Mouse (Mus musculus): Measurements from ENCODE around the gene Zdhhc13.

Gene Zdhhc13

DNA sequence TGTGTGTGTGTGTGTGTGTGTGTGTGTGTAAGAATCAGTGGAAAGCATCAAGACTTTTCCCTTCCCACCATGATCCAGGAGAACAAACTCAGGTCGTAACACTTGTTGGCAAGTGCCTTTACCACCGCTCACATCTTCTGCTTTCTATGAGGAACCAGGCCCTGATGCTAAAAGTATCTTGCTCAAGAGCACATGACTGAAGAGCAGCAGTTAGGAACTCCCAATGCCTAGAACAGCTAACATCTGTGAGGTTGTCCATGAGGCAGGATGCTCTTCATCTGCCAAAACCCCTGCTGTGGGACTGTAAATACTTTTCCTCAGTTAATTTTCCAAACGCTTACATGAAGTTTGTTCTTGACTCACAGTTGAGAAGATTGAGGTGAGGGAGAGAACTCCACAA is 455 bp upstream of the Zdhhc13 start:
- no peak for DNase-seq

DNA sequence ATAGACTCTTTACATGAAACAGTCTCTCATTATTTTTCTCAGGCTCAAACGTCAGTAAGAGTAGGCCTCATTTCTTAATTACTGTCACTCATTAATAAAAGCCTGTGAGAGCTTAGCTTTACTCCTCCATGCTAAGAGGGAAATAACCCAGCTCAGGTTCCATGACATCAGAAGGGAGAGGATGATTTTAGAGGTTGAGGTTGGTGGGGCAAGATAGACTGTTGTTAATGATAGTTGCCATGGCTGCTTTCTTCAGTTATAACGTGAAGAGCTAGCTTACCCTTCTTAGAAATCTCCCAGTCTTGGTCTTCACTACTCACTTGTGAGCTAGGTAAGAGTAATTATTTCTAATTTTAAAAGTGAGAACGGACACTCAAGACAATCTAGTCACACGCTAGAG is 1.3 kb downstream of the Zdhhc13 start:
- DNase-seq: no peak

DNA sequence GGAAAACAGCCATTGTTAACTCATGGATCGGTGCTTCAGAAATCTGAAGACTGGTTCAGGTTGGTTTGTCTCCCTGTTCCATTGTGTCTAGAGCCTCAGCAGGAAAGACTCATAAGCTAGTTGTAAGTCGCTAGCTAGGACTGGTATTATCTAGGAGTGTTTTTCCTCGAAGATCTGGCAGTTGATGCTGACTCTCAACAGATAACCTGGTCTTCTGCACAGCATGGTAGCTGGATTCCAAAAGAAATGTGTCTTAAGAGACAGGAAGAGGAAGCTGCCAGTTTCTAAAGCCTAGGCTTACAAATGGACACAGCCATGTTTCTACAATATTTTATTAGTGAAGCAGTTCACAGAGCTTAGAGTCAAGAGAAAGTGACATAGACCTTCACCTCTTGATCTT is 2.6 kb downstream of the Zdhhc13 start:
- no peak for DNase-seq

- no peak for DNase-seq
Observed at GRCm38 (mm10) chr7:48795130-48795529, 6.3 kb downstream of the Zdhhc13 start.

DNA sequence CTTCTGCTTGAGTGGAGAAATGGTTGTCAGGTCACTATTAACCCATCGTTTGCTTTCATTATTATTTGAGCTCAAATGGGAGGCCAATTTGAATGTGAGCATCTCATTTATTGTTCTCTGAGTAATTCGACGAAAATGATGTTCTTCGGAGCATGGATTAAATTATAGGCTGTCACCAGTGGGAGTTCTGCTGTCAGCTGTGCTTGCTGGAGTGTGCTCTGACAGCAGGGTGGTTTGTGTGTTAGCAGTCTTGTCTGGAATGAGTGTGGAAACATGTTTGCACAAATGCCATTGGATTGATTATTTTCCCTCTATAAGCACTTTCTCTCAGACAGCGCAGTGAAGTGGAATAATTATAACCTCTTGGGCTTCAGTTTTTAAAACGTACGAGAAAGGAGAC is 14.6 kb downstream of the Zdhhc13 start:
- DNase-seq: no peak

DNA sequence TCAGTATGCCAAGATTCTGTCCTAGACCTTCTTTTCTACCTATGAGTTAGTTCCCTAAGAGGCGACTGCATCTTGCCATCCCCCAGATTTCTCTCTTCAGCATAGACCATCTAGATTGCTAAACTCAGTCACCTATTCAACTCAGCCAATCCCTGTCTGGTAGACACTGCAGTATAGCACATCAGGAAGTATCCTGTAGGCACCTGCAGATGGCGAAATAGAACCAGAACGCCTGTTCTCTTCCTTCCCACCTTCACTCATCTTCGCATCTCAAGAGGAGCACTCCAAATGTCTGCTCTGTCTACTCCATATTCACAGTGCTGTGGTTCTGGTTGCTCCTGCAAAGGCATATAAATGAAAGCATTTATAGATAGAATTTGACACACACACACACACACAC is 17.8 kb downstream of the Zdhhc13 start:
- no peak for DNase-seq

DNA sequence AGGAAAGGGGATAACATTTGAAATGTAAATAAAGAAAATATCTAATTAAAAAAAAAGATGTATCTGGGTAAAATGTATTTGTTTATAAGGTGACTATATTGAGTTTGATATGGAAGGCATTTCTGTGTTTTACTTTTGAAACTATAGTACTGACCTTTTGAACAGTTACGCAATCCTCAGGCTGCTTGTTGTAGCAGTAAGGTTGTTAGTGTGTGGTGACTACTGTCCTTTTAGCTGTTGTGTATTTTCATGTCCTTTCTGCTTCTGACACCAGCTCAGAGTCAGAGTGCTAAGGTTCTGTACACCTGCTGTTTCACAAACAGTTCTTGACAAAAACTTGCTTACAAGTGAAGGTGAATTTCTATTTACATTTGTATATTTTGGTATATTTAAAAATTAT is 21.8 kb downstream of the Zdhhc13 start:
- no peak for DNase-seq

GRCm38 (mm10) chr7:48812358-48812757 is 23.6 kb downstream of the Zdhhc13 start:
- DNase-seq: no peak

DNA sequence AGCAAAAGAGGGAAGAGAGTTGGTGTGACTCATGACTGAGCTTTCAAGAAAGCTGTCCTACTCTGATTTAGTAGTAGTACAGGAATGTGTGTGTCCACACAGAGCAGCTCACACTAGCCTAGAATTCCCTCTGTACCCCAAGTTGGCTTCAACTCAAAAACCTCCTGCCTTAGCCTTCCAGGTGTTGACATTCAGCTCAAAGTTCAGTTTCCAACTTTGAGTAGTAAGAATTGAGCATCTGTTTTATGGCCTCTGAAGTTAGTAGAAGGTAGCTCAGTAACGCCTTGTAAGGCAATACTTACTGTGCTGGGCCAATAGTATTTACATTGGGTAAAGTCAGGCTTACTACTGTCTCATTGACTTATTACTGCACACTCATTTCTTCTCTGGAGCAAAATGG is 24.8 kb downstream of the Zdhhc13 start:
- DNase-seq: no peak

- no peak for DNase-seq
Observed at GRCm38 (mm10) chr7:48821654-48822053, 32.9 kb downstream of the Zdhhc13 start.

DNA sequence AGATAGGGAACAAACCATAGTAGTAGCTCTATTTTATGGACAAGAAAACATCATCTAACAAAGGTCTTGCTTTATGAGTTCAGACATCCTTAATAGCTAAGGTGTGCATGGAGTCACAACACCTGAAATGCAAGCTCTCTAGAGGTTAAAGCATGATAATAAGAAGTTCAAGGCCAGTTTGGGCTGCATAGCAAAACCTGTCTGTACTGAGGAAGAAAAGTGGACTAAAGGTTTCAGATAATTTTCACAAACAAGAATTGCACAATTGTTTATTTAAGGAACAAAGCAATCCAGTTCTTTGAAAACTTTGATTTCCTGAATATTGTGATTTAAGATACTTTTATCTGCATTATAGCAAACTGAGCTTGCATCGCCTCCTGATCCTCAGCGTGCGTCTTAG is 34.8 kb downstream of the Zdhhc13 start:
- DNase-seq: no peak

GRCm38 (mm10) chr7:48824671-48825070 is 35.9 kb downstream of the Zdhhc13 start:
- no peak for DNase-seq

DNA sequence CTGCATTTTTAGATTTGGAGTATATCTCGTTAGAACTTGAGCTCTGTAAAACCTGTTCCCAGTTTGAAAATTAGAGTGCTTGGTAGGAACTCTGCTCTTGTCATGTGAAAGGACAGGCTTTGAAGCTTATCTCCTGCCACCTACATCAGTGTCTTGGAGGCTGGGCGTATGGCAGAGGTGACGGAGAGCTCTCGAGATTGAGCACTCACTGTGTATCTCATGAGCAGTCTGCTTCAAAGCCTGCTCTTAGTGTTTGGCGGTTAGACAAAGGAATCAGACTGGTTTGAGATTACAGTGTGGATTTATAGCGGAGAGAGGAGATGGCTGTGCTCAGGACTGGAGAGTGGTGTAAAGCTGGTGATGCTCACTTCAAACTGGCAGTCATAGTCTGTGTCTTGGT is 36.4 kb downstream of the Zdhhc13 start:
- DNase-seq: no peak

GRCm38 (mm10) chr7:48829177-48829910 is 40.5 kb downstream of the Zdhhc13 start:
- no peak for DNase-seq

DNA sequence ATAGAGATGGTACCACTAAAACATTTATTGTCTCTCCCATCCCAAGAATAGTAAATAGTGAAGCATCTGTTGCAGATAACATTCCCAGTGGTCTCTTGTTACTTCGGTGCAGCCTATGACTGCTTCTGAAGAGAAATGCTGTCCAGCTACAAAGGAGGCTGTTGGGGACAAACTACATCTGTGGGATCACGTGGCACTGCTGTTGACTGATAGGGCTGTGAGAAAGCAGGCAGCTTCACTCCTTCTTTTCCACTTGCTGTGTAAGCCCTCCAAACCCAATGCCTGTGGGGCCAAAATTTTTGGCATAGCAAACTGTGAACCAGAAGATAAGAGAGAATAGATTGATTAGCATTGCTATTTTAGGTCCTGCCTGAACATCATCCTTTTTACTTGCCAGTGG is 41.6 kb downstream of the Zdhhc13 start:
- DNase-seq: no peak

DNA sequence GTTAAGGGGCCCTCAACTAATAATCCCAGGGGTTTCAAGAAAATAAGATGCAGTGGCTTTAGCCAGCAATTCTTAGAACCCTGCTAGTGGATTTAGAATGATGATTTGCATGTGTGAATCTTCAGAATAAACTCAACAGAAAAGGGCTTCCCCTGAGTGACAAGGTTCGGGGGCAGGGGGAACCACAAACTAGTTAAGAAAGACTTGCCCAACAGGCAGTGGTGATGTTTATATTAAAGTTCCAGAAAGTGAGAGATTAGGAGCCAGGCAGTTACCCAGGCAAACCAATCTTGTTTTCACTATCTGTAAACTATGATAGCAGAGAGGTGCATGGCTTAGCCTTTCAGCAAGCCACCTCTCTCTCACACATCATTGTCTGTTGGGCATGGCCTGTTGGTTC is 43.9 kb downstream of the Zdhhc13 start:
- no peak for DNase-seq

DNA sequence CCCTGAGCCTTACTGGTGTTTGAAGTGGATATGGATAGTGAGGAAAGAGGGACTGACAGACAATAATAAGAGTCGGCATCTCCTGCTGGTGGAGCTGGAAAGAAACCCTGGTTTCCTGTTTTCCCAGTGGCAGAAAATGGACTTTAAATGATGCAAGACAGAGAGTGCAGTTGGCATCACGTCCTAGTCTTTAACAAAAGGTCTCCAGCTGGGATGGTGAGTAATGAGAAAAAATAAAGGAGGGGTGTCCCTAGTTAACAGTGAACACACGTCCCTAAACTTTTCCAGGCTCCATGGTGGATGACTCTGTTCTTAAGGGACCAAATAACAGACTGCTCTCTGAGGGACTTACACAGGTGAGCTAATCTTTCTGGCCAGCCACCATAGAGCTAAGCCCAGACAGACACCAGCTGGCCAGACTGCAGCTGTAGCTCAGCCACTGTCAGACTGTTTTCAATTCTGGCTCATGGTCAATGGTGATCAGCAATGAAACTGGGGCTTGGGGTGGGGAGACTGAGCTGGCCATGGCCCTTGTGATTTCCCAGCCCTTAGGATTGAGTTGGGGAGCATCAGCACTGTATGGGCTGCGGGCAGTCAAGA is 45.7 kb downstream of the Zdhhc13 start:
- DNase-seq: no peak

GRCm38 (mm10) chr7:48834989-48835626 is 46.3 kb downstream of the Zdhhc13 start:
- no peak for DNase-seq

DNA sequence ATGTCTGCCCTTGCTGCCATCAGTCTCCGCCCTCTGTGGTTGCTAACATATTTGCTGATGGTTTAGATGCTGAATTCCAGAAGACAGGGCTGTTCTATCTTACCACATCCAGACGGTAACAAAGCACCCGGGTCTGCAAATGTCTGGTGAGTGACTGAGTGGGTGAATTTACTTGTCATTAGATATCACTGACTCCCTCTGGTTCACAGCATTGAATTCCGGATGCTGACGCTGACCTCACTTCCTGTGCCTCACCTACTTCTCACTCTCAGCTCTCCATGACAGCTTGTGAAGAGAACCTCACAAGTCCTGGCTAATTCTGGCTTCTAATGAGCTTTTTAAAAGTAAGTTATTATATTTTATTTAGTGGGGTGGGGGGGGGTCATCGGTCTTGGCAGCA is 48.1 kb downstream of the Zdhhc13 start:
- DNase-seq: no peak

DNA sequence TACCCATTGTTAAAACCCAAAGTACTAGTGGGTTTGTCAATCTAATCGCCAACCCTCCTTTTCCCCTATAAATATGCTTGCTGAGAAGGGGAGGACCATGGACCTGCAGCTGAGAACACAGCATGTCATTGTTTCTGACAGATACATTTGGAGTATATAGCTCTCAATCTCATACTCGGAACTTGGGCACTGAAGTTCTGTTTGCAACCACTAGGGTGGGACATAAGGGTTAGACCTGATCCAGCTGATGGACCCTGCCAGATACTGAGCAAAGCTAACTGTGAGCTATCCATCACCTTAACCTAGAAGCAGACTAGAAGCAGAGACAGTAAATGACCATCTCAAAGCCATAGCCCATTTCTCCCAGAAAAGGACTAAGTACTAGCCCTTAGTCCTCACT is 49.6 kb downstream of the Zdhhc13 start:
- DNase-seq: no peak

GRCm38 (mm10) chr7:48840545-48840944 is 51.7 kb downstream of the Zdhhc13 start:
- no peak for DNase-seq

GRCm38 (mm10) chr7:48841538-48841937 is 52.7 kb downstream of the Zdhhc13 start:
- no peak for DNase-seq

DNA sequence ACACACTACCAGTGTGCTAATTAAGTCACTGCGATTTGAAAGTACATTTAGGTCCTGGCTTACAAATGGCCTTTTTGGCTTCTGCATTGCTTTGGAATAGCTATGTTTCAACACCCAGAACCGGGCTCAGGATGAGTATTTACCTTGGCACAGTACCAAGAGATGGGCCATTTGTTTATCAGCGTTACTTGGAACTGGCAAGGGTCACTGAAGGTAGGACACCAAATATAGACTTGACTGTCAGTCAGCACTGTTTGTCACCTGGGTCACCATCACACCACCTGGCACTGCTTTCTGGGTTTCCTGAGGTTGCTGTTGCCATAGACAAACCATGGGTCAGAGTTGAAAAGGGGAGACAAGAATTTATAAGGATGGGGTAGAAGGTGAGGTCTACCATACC is 53.5 kb downstream of the Zdhhc13 start:
- DNase-seq: no peak

DNA sequence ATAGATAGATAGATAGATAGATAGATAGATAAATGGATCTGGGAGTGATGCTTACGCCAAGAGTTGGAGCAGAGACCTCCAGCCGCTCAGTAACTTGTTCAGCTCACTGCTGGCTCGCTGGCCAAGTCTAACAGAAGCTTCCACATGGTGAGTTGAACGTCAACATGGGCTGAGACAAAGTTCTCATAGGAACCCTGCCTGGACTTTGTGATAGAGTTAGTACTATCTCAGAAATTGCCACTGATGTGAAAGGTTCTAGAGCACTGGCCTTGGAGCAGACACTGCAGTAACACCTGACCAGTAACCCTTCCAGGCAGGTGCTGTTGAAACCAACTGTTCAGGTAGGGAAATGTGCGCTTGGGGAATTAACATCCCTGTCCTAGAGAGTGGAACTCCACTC is 54.7 kb downstream of the Zdhhc13 start:
- DNase-seq: no peak

Measured in cerebellum, postnatal 36 days (tissue).